Mouse (Mus musculus) ovary, adult 18-20 months (tissue): ENCODE measurements around the gene Gm28308.

Source experiments
- DNase-seq: peaks from one replicate; pipeline ENCODE4 v3.0.0; 2022; ENCODE audit warnings: low spot score, mixed read lengths

Gm28308 gene

GRCm38 (mm10) chr6:52205221-52205620 lies 7.9 kb downstream of the Gm28308 start:
- no peak for DNase-seq

- no peak for DNase-seq
Measured at GRCm38 (mm10) chr6:52204050-52204752, 8.9 kb downstream of the Gm28308 start, which contains the start of gene Hoxa5. TSS of gene Hoxa5 (minus strand) at chr6:52204587.

GRCm38 (mm10) chr6:52203371-52204049 lies 9.6 kb downstream of the Gm28308 start:
- DNase-seq = no peak

- no peak for DNase-seq
Measured at GRCm38 (mm10) chr6:52203121-52203370, 10.1 kb downstream of the Gm28308 start.

- DNase-seq = no peak
Measured at GRCm38 (mm10) chr6:52202362-52203120, 10.6 kb downstream of the Gm28308 start.

GRCm38 (mm10) chr6:52201269-52201668 lies 11.9 kb downstream of the Gm28308 start:
- no peak for DNase-seq

- no peak for DNase-seq
Measured at GRCm38 (mm10) chr6:52200751-52201250, 12.3 kb downstream of the Gm28308 start.

GRCm38 (mm10) chr6:52200073-52200750 lies 12.9 kb downstream of the Gm28308 start:
- no peak for DNase-seq

GRCm38 (mm10) chr6:52197271-52197670 lies 15.9 kb downstream of the Gm28308 start:
- no peak for DNase-seq

GRCm38 (mm10) chr6:52196811-52197210 lies 16.3 kb downstream of the Gm28308 start:
- DNase-seq = no peak

GRCm38 (mm10) chr6:52194690-52195089 lies 18.4 kb downstream of the Gm28308 start:
- no peak for DNase-seq

GRCm38 (mm10) chr6:52191860-52192550 lies 21.1 kb downstream of the Gm28308 start:
- DNase-seq = peak; percentile 58

- DNase-seq = no peak
Measured at GRCm38 (mm10) chr6:52190906-52191810, 22.0 kb downstream of the Gm28308 start, which contains the start of gene Hoxa4. TSS of gene Hoxa4 (minus strand) at chr6:52191753.

GRCm38 (mm10) chr6:52190410-52190809 lies 22.7 kb downstream of the Gm28308 start:
- DNase-seq = no peak

- DNase-seq = no peak
Measured at GRCm38 (mm10) chr6:52189909-52190308, 23.2 kb downstream of the Gm28308 start.

- DNase-seq = no peak
Measured at GRCm38 (mm10) chr6:52189172-52189591, 24.0 kb downstream of the Gm28308 start.

- no peak for DNase-seq
Measured at GRCm38 (mm10) chr6:52186500-52186899, 26.6 kb downstream of the Gm28308 start.

GRCm38 (mm10) chr6:52185834-52186233 lies 27.3 kb downstream of the Gm28308 start:
- no peak for DNase-seq

GRCm38 (mm10) chr6:52185222-52185621 lies 27.9 kb downstream of the Gm28308 start:
- DNase-seq = no peak

- DNase-seq = no peak
Measured at GRCm38 (mm10) chr6:52184668-52185067, 28.5 kb downstream of the Gm28308 start.
